Mouse (Mus musculus): ENCODE results near the gene Zfp629.

DNA sequence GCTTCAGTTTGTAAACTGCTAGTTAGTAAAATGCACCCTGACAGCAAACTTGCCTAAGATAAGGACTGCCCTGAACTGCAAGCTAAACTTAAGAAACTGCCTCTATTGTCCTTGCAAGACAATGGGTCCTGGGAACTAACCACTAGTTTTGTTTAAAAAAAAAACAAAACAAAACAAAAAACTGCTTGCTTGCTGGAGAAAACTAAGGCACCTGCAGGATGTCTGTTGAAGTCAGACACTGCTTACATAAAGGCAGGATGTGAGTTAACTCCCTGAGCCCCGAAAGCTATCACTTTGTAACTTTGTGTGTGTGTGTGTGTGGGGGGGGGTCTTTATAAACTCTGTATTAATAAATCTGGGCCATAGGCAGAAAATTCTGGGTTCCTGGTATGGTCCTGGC lies 1.3 kb upstream of the Zfp629 start:
- TF ChIP-seq POLR2A (IDR thresholded peaks at IDR 0.05; ENCODE audit: control insufficient read depth, low read depth, low read length): no peak
- TF ChIP-seq CTCF (IDR thresholded peaks at IDR 0.05; ENCODE audit: control insufficient read depth, insufficient read depth, insufficient replicate concordance, low read depth, low read length): no peak

Data from testis, adult 2 months (tissue).